Mouse (Mus musculus) thymus, postnatal 36 days (tissue): ENCODE results near the gene Scel.
A peak's percentile ranks its signal among the peaks of the same experiment; 100 is the strongest.

ENCODE experiments used
- DNase-seq, 2 experiments: peaks; one replicate each; pipeline ENCODE4 v3.0.0; 2022; ENCODE audit warnings: mixed read lengths in 2 of 2

Scel gene

GRCm38 (mm10) chr14:103515419-103515818, 2.3 kb downstream of the Scel start:
- no peak for DNase-seq

GRCm38 (mm10) chr14:103526286-103526685, 13.1 kb downstream of the Scel start:
- no peak for DNase-seq

GRCm38 (mm10) chr14:103529733-103530367, 16.7 kb downstream of the Scel start:
- DNase-seq: no peak

- no peak for DNase-seq
These were observed 18.7 kb downstream of the Scel start for GRCm38 (mm10) chr14:103531722-103532341.

GRCm38 (mm10) chr14:103535511-103536024, 22.4 kb downstream of the Scel start:
- DNase-seq: no peak

GRCm38 (mm10) chr14:103536334-103536733, 23.2 kb downstream of the Scel start:
- no peak for DNase-seq

- peak in 1 of 2 experiments; percentile 29 for DNase-seq
These were observed 24.4 kb downstream of the Scel start for GRCm38 (mm10) chr14:103537355-103538056.

GRCm38 (mm10) chr14:103539796-103540195, 26.7 kb downstream of the Scel start:
- peak; percentile 7 to 9 for DNase-seq

GRCm38 (mm10) chr14:103541679-103542078, 28.5 kb downstream of the Scel start:
- no peak for DNase-seq

GRCm38 (mm10) chr14:103543304-103544079, 30.4 kb downstream of the Scel start:
- no peak for DNase-seq

GRCm38 (mm10) chr14:103545734-103546133, 32.6 kb downstream of the Scel start:
- no peak for DNase-seq

GRCm38 (mm10) chr14:103546246-103546645, 33.1 kb downstream of the Scel start:
- DNase-seq: no peak

- DNase-seq: no peak
These were observed 35.1 kb downstream of the Scel start for GRCm38 (mm10) chr14:103548220-103548619.

GRCm38 (mm10) chr14:103550480-103550879, 37.3 kb downstream of the Scel start:
- DNase-seq: peak; percentile 60 to 75

GRCm38 (mm10) chr14:103550921-103551320, 37.8 kb downstream of the Scel start:
- DNase-seq: no peak

- DNase-seq: no peak
These were observed 38.8 kb downstream of the Scel start for GRCm38 (mm10) chr14:103551921-103552320.

- DNase-seq: no peak
These were observed 39.2 kb downstream of the Scel start for GRCm38 (mm10) chr14:103552379-103552778.

- no peak for DNase-seq
These were observed 43.5 kb downstream of the Scel start for GRCm38 (mm10) chr14:103556609-103557008.

GRCm38 (mm10) chr14:103561383-103562096, 48.4 kb downstream of the Scel start:
- no peak for DNase-seq

GRCm38 (mm10) chr14:103567957-103568356, 54.8 kb downstream of the Scel start:
- no peak for DNase-seq

- DNase-seq: no peak
These were observed 55.3 kb downstream of the Scel start for GRCm38 (mm10) chr14:103568433-103568832.

GRCm38 (mm10) chr14:103571598-103572320, 58.6 kb downstream of the Scel start:
- no peak for DNase-seq
